Mouse (Mus musculus) midbrain, embryonic 16.5 days (tissue): ENCODE results near the gene Gpc1. TPM values are rescaled to one million over a fixed set of nuclear protein-coding genes. Genes with fewer than 3 reads are reported as not detected.

Source experiments
- ATAC-seq: fragments of 200-750 bp; cut with Nextera tagmentation; 2 replicates; pipeline ENCODE4 v1.8.0; 2017; ENCODE audit warnings: moderate TSS enrichment
- H3K27ac ChIP-seq: fragments of 300-500 bp; sonication (generic); 2 replicates; pipeline ENCODE4 v1.5.1; 2014; ENCODE audit warnings: mild to moderate bottlenecking, low read length, mixed read lengths
- H3K27me3 ChIP-seq: fragments of 300-500 bp; sonication (generic); 2 replicates; pipeline ENCODE4 v1.6.1; 2014; ENCODE audit warnings: low read depth, low read length, mixed read lengths; ENCODE audit not compliant: control insufficient read depth, insufficient read depth
- H3K36me3 ChIP-seq: fragments of 300-500 bp; sonication (generic); 2 replicates; pipeline ENCODE4 v1.6.1; 2014; ENCODE audit warnings: mild to moderate bottlenecking, low read length, moderate library complexity, mixed read lengths; ENCODE audit not compliant: control insufficient read depth, insufficient read depth
- H3K4me1 ChIP-seq: fragments of 300-500 bp; sonication (generic); 2 replicates; pipeline ENCODE4 v1.6.1; 2014; ENCODE audit warnings: mild to moderate bottlenecking, low read length, mixed read lengths; ENCODE audit not compliant: control insufficient read depth, insufficient read depth
- H3K4me2 ChIP-seq: fragments of 300-500 bp; sonication (generic); 2 replicates; pipeline ENCODE4 v1.6.1; 2014; ENCODE audit warnings: mild to moderate bottlenecking, low read length, mixed read lengths
- H3K4me3 ChIP-seq: fragments of 300-500 bp; sonication (generic); 2 replicates; pipeline ENCODE4 v1.5.1; 2014; ENCODE audit warnings: low read depth, mild to moderate bottlenecking, low read length, moderate library complexity, mixed read lengths
- H3K9ac ChIP-seq: fragments of 300-500 bp; sonication (generic); 2 replicates; pipeline ENCODE4 v1.6.1; 2014; ENCODE audit warnings: low read depth, low read length, mixed read lengths
- H3K9me3 ChIP-seq: fragments of 300-500 bp; sonication (generic); replicated peaks from 2 replicates; pipeline ENCODE4 v1.6.1; 2014; ENCODE audit warnings: mild to moderate bottlenecking, low read length, mixed read lengths; ENCODE audit not compliant: control insufficient read depth, poor library complexity, severe bottlenecking
- WGBS: fragments of 180-500 bp; shearing (Covaris S2); extraction: QIAGEN DNeasy Blood & Tissue Kit; methylation state at CpG from one replicate; pipeline ENCODE4 v1.1.7; 2014; 5-methylcytosine and 5-hydroxymethylcytosine counted together
- polyA plus RNA-seq: library from polyadenylated mRNA; unstranded; fragments of >200 nt; fragmentation: Nextera tagmentation; extraction: Ambion mirVana; gene quantifications from 2 replicates; pipeline ENCODE4 v1.2.1, GENCODE M21; 2015

Gene Gpc1
- polyA plus RNA-seq, 1 experiment from 2014 or later, result 54.6 TPM

GRCm38 (mm10) chr1:92815756-92816294 is 15.6 kb upstream of the Gpc1 start:
- H3K9me3 ChIP-seq, result no peaks in the 10 kb centered on the region
- H3K36me3 ChIP-seq, result no peaks in the 10 kb centered on the region
- H3K9ac ChIP-seq, result no peak overlapping the region
- 69% methylated on average over 5 of the region's 5 CpGs for WGBS
- H3K27me3 ChIP-seq, result no peaks in the 10 kb centered on the region
- H3K27ac ChIP-seq, result no peak overlapping the region
- no peak overlapping the region for H3K4me2 ChIP-seq
- H3K4me1 ChIP-seq, result no peaks in the 10 kb centered on the region
- no peak overlapping the region for H3K4me3 ChIP-seq
- ATAC-seq, result no peak

- Histone ChIP-seq H3K27ac (peak overlapping the region; percentile 93), H3K9ac (peak overlapping the region; percentile 96), H3K9me3 (no peaks in the 10 kb centered on the region), H3K36me3 (no peaks in the 10 kb centered on the region), H3K4me1 (peaks cover 30% of the 10 kb centered on the region), H3K4me2 (peak overlapping the region; percentile 87), H3K27me3 (peaks cover 2% of the 10 kb centered on the region; the same call in 1 of the 2 replicates), H3K4me3 (peak overlapping the region; percentile 92)
- ATAC-seq, result peak; percentile 1; the same call in 1 of the 2 replicates
- WGBS, result 6% methylated on average over 13 of the region's 13 CpGs
Observed at GRCm38 (mm10) chr1:92830626-92831187, 738 bp upstream of the Gpc1 start.

- peak; percentile 24 for ATAC-seq
- Histone ChIP-seq H3K4me3 (peak overlapping the region; percentile 92), H3K27me3 (peaks cover 2% of the 10 kb centered on the region; the same call in 1 of the 2 replicates), H3K4me1 (peaks cover 30% of the 10 kb centered on the region), H3K27ac (peak overlapping the region; percentile 93), H3K36me3 (peaks cover 3% of the 10 kb centered on the region; the same call in 1 of the 2 replicates), H3K4me2 (peak overlapping the region; percentile 87), H3K9ac (peak overlapping the region; percentile 96), H3K9me3 (no peaks in the 10 kb centered on the region)
- under 1% methylated on average over 62 of the region's 62 CpGs for WGBS
Observed at GRCm38 (mm10) chr1:92832011-92833010, 866 bp downstream of the Gpc1 start.

GRCm38 (mm10) chr1:92833987-92834706 is 2.7 kb downstream of the Gpc1 start:
- H3K9me3 ChIP-seq, result no peaks in the 10 kb centered on the region
- H3K36me3 ChIP-seq, result peaks cover 3% of the 10 kb centered on the region; the same call in 1 of the 2 replicates
- 0 out of 2 replicates have a peak overlapping the region, but pooled peaks have one; percentile 4 for H3K4me3 ChIP-seq
- no peak overlapping the region for H3K27ac ChIP-seq
- 62% methylated on average over 7 of the region's 7 CpGs for WGBS
- peaks cover 35% of the 10 kb centered on the region for H3K4me1 ChIP-seq
- peak overlapping the region; percentile 38 for H3K9ac ChIP-seq
- peak; percentile 33; the same call in 1 of the 2 replicates for ATAC-seq
- H3K27me3 ChIP-seq, result peaks cover 2% of the 10 kb centered on the region; the same call in 1 of the 2 replicates
- peak overlapping the region; percentile 87 for H3K4me2 ChIP-seq

- Histone ChIP-seq H3K36me3 (peaks cover 3% of the 10 kb centered on the region; the same call in 1 of the 2 replicates), H3K4me3 (no peak overlapping the region), H3K9ac (no peak overlapping the region), H3K4me2 (no peak overlapping the region), H3K9me3 (no peaks in the 10 kb centered on the region), H3K4me1 (peaks cover 25% of the 10 kb centered on the region), H3K27ac (no peak overlapping the region), H3K27me3 (no peaks in the 10 kb centered on the region)
- 67% methylated on average over 14 of the region's 14 CpGs for WGBS
- no peak for ATAC-seq
Observed at GRCm38 (mm10) chr1:92837931-92838833, 6.7 kb downstream of the Gpc1 start.

GRCm38 (mm10) chr1:92839211-92839610 is 7.8 kb downstream of the Gpc1 start:
- no peak overlapping the region for H3K9ac ChIP-seq
- no peak overlapping the region for H3K4me3 ChIP-seq
- no peak for ATAC-seq
- 76% methylated on average over 7 of the region's 7 CpGs for WGBS
- H3K9me3 ChIP-seq, result no peaks in the 10 kb centered on the region
- H3K27me3 ChIP-seq, result no peaks in the 10 kb centered on the region
- peaks cover 15% of the 10 kb centered on the region for H3K4me1 ChIP-seq
- peaks cover 3% of the 10 kb centered on the region; the same call in 1 of the 2 replicates for H3K36me3 ChIP-seq
- no peak overlapping the region for H3K4me2 ChIP-seq
- no peak overlapping the region for H3K27ac ChIP-seq

- Histone ChIP-seq H3K4me2 (no peak overlapping the region), H3K9me3 (no peaks in the 10 kb centered on the region), H3K9ac (no peak overlapping the region), H3K27ac (no peak overlapping the region), H3K27me3 (no peaks in the 10 kb centered on the region), H3K4me1 (peaks cover 6% of the 10 kb centered on the region), H3K36me3 (peaks cover 3% of the 10 kb centered on the region; the same call in 1 of the 2 replicates), H3K4me3 (no peak overlapping the region)
- no peak for ATAC-seq
- 79% methylated on average over 8 of the region's 8 CpGs for WGBS
Observed at GRCm38 (mm10) chr1:92840231-92840890, 8.9 kb downstream of the Gpc1 start.
